Mouse (Mus musculus) heart, adult 2 months (tissue): Measurements from ENCODE around the gene Rwdd2a.

Source experiments
- CTCF ChIP-seq: fragments of 200-600 bp; IDR thresholded peaks from 2 replicates; pipeline ENCODE4 v1.8.1; 2022; ENCODE audit warnings: antibody characterized with exemption, mild to moderate bottlenecking, moderate library complexity
- EP300 ChIP-seq: fragments of 200-500 bp; IDR thresholded peaks from 2 replicates; pipeline ENCODE4 v1.6.1; 2011; ENCODE audit warnings: low read depth, low read length, control low read depth; ENCODE audit not compliant: insufficient read depth
- POLR2A ChIP-seq: fragments of 200-500 bp; IDR thresholded peaks from 2 replicates; pipeline ENCODE4 v1.6.1; 2011; ENCODE audit warnings: mild to moderate bottlenecking, low read depth, low read length, control low read depth; ENCODE audit not compliant: insufficient read depth

- TF ChIP-seq CTCF (no peak), EP300 (no peak), POLR2A (no peak)
Observed at GRCm38 (mm10) chr9:86554641-86555040, 17.1 kb upstream of the Rwdd2a start.
